Mouse (Mus musculus): Measurements from ENCODE around the gene Cct6b.

Cct6b gene

DNA sequence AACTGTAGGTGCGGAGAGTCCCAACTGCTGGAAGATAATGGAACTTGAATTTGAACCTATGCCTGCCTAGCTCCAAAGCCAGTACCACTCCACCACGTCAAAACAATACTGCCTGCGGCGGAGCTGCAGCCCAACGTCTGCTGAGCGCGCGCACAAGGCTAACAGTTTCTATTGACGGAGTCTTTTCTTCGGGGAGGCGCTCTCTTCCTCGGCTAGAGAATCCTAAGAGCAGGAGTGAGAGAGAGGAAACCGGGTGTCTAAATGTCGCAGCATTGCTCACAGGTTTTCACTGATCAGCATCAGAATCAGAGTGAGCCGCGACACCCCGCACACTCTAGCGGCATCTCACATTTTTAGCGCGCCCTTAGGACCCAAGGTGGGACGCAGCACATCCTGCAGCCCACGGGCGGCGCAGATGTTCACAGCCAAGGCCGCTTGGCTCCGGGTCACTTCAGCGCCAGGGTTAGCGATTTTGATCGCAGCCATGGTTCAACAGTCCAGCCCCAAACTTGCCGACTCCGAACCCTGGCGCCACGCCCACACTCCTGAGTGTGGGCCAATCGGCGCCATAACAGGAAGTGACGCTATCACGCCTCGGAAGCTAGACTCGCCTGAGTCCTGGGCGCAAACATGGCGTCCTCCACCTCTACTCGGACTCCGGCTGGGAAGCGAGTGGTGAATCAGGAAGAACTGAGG, at the start of gene Cct6b, which contains the start of gene Zfp830:
Cct6b (minus strand) TSS at position 580 of the 696 bp plus-strand sequence.
Zfp830 (plus strand) TSS at position 604 of the 696 bp plus-strand sequence.
- DNase-seq: peak; percentile 93 to 97

DNA sequence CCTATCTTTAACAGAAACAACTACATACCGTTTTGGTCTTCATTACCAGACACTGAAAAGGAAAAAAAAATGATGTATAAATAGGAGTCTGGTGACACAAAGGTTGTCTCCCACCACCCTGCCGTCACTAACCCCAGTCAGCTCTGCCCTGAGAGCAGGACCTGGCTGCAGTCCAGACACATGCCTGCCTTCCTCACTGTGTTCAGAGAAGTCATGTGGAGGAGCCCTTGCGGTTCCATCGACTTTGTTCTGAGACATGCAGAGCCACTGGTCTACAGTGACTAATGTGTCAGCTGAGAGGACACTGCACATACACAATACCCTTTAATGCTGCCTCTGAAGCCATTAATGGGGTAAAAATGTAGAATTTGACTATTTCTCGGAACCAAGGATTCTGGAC, 44.4 kb upstream of the Cct6b start:
- DNase-seq: no peak

DNA sequence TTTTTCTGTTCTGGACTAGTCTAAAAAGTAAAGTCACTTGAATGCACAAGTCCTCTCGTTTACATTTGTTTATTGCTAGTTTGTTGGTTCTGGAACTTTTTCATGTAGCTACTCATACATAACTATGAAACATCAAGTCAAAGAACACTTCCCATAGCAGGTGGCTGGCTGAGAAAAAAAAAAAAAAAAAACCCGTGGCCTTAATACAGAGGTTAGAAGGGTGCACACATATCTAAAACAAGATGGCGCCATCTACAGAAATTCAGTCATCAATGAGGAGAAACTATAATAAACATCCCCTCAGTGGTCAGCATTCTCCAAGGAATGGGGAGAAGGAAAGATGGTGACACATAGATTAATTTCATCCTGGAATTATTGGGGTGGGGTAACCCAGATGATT, 43.2 kb upstream of the Cct6b start:
- DNase-seq: no peak

DNA sequence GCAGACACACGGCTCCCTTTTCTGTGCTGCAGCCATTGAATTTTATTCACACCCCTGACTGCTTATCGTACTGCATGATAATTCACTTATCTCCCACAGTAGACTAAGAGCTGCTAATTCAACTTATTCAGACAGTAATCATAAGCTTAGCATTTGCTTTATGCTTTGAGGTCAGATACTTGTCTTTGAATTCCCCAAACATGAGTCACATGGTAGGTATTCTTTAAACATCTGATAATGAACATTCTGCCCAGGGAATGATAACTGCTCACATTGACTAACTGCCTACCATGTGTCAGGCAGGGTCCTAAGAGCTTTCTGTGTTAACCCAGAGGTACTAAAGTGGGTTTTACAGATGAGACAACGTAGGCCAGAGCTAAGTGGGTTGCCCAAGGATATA, 42.5 kb upstream of the Cct6b start:
- no peak for DNase-seq

DNA sequence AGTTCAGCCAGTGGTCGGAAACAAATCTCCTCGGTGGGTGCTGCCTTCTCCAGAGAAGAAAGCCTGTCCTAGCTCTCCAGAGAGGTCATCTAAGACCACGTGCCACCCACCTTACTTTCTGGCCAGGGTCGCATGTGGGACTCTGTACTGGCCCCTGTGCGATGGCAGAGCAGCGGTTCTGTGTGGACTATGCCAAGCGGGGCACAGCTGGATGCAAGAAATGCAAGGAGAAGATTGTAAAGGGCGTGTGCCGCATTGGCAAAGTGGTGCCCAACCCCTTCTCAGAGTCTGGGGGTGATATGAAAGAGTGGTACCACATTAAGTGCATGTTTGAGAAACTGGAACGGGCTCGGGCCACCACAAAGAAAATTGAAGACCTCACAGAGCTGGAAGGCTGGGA, 19.3 kb upstream of the Cct6b start:
- DNase-seq: no peak

DNA sequence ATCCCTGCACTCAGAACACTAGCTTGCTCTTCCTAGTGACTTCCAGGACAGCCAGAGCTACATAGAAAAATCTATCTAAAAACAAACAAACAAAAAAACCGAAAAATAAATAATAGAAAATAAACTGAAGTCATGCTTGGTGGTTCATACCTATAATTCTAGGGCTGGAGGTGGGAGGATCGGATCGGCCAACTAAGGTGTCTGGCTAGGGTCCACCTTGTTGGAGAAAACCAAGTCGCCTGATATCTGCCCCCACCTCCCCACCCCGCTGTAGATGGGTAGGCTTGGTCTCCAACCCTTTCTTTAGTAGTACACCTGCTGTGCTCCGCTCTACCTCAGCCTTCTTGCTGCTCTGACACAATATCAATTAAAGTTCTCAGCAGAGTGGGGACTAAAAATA, 18.1 kb upstream of the Cct6b start:
- no peak for DNase-seq

DNA sequence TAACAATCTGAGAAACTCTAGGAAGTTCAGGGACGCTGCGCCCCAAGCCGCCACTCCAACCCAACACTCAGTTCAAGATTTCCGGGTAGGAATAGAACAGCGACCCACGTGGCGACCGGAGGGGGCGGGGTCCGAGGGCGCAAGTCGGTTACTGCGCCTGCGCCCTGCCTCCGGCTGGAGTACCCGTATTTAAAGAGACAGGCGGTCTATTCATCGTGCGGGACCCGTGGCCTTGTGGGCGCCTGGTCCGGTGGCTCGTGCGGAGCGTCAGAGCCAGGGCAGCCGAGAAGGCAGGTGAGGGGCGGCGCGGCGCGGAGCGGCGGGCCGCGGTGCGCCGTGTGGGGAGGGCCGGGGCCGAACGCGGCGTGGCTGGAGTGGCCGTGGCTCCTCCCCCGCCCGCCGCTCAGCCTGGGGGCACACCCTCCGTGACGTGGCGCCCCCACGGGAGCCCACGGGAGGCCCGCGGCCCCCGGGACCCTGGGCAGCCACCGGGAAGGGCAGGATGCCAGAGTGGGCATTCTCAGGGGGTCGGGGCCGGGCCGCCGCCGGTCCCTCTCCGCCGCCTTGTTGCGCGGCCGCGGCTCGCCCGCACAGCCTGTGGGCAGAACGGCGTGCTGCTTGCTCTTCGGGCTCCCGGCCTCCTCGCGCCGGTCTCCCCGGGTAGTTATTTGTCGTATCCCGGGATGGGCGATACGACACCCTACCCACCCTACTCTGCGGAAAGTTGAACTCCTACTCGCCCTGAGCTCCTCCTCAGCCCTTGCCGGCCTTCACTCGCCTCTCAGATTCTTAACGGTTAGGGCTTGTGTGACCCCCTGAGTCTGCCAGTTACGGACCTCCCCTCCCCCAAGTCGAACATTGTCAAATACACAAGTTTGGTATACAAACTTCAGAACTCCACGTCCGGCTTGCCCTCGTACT, 17.1 kb upstream of the Cct6b start, which contains the start of gene Lig3:
Lig3 (plus strand) TSS at position 126 of the 921 bp plus-strand sequence.
- peak; percentile 92 to 97 for DNase-seq

DNA sequence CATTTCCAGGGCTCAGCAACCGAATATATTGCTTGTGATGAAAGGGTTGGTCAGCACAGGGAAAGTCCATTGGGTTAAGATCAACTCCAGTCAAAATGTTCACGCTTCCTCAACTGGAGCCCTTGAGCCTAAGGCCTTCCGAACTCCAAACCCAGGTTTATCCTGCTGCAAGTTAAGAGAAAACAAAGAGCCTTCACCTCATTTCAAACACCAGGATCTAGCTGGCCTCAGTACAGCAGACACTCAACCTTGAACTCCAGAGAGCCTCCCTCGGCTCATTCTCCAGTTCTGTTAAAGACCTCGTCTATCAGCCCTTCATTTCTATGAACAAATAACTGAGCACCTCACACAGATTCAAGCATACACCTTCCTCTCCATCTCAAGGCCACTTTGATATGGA, 16.0 kb upstream of the Cct6b start:
- no peak for DNase-seq

DNA sequence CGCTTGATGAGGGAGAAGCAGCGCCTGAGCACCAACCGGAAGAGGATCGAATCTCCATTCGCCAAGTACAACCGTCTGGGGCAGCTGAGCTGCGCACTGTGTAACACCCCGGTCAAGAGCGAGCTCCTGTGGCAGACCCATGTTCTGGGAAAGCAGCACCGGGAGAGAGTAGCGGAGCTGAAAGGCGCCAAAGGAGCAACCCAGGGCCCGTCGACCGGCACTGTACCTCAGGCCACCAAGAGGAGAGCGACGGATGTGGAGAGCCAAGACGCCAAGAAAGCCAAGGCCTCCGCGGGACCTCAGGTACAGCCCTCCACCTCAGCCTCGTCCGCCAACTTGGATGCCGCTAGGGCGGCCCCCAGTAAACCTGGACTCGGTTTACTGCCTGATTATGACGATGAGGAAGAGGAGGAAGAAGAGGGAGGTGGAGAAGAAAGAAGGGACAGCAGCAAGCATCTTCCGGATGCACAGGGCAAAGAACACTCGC, 360 bp upstream of the Cct6b start:
- no peak for DNase-seq

DNA sequence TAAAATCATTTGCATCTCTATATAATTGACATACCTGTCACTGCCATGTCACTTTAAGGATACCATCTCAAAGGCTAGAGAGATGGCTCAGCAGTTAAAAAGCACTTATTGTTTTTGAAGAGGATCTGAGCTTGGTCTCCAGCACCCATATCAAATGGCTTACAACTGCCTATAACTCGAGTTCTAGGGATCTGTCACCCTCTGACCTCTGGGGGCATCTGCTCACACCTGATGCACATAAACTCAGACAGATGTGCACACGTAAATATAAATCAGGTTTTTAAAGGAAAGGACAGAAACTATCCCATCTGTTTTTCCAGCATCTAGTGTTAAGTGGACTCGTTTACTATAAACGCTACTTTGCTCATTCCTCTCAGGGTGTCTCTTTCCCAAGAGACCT, 860 bp downstream of the Cct6b start:
- DNase-seq: no peak

DNA sequence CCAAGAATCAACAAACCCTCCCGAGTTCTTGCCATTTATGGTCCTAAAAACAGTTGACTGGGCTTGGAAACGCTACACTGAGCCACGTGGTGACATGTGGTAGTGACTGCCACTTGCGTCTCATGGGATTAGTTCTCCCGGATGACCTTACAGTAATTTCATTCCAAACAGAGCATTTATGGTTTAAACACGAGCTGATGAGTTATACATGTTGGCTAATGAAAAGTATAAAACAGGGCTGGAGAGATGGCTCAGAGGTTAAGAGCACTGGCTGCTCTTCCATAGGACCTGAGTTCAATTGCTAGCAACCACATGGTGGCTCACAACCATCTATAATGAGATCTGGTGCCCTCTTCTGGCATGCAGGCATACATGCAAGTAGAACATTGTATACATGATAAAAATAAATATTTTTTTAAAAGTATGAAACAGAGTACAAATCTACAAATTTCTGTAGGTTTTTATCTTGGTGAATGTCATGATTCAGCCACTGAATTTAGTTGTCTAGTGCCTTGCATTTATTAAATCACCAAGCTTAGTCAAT, 1.8 kb downstream of the Cct6b start:
- no peak for DNase-seq

DNA sequence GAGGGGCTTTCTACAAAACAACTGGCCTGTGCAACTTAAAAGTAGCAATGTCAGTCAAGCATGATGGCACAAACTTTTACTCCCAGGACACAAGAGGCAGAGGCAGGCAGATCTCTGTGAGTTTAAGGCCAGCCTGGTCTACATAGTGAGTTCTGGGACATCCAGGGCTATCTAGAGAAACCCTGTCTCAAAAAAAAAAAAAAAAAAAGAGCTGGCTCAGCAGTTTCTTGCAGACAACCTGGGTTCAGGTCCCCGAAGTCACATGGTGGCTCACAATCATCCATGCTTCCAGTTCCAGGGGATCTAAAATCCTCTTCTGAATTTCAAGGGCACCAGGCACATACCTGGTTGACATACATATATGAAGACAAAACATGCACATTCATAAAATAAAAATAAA, 8.2 kb downstream of the Cct6b start:
- DNase-seq: no peak

DNA sequence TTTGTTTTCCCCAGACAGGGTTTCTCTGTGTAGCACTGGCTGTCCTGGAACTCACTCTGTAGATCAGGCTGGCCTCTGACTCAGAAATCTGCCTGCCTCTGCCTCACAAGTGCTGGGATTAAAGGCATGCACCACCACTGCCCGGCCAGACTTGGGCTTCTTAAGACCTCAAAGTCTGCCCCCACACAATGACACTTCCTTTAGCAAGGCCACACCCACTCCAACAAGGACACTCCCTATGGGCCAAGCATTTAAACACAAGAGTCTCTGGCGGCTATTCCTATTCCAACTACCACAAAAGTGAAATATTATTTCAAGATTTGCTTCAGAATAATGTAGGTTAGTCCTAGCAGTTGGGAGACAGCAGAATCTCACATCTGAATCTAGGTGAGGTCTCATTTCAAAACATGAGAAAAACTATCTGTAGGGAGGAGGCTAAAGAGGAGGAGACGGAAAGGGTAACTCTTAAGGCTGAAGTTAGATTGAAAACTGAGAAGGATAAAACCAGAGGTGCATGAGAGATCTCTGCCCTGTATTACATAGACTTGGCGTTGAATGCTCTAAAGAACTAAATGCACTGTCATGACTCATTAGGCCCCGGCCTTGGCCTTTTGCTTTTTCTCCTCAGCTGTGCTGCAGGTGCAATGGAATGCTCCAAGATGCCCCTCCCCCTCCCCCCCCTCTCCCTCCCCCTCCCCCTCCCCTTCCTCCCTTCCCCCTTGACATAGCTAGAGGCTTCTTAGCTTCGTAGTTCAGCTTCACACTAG, 11.6 kb downstream of the Cct6b start:
- no peak for DNase-seq

DNA sequence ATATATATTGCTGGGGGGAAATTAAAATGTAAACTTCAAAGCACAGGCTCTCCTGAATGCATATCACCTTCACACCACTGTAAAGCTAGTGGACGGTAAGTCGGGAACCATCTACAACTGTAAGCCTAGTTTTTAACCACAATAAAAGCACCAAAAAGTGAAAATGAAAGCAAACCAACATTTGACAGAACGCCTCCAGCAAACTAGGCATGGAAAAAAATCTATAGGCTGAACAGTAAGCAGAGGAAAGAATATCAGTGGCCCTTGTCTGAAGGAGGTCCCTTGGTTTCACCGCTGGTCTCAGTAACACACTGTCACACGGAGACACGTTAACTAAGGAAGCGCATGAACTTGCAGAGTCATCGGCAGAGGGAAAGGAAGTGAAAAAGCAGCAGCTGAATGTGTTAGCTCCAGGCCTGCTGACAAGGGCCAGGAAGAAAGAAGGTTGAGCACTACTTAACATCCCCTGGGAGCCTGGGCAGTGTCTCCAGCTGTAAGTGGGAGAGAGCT, 17.2 kb downstream of the Cct6b start:
- no peak for DNase-seq

DNA sequence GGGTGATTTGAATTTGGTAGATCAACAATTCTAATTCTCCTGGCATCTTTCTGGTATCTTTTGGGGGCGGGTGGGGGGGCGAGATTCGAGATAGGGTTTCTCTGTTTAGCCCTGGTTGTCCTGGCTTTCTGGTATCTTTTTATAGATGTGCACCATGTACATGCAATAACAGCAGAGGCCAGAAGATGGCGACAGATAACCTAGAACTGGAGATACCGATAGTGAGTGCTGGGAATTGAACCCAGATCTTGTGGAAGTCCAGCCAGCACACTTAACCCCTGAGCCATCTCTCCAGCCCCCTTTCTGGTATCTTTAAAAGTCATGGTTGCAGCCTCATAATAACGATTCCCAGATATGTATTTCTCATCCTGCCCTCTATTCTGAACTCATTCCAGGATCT, 18.0 kb downstream of the Cct6b start:
- no peak for DNase-seq

DNA sequence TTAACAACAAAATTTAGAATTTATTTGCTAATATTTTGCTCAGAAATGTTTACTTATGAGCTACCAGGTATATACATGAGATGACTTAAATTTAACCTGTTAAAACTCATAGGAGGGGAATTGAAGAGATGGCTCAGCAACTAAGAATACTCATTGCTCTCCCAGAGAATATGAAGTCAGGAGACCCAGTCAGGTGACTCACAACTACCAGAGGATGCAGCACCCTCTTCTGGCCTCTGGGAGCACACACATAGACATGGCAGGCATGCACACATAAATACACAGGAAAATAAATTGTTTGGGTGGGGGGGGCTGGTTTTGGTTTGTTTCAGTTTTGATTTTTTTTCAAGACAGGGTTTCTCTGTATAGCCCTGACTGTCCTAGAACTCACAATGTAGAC, 25.1 kb downstream of the Cct6b start:
- DNase-seq: no peak

DNA sequence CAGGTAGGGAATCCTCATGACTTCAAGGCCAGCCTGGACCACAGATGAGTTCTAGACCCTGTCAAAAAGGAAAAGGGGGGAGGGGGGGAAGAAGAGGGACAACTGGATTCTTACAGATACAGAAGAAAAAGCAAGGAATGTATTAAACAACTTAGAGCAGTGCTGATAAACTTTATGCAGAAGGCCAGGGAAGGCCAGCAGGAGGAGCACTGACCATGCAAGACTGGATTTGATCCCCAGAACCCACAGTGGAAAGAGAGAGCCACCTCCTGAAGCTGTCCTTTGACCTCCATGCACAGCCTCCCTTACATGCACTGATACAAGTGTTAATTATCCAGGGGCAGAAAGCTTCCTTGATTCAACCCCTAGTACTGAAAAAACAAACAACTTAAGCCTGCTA, 29.9 kb downstream of the Cct6b start:
- DNase-seq: no peak

DNA sequence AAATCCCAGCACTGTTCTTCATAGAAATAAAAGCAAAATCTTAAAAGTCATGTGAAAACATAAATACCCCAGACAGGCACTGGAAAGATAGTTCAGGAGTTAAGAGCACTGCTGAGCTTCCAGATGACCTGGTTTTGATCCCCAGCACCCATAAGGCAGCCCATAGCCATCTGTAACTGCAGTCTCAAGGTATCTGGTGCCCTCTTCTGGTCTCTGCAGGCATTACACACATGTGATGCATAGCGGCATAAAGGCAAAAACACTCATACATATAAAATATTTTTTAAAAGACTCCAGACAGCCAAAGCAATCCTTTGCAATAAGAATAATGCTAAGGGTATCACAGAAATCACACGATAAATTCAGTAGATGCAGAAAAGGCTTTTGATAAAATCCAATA, 37.3 kb downstream of the Cct6b start:
- DNase-seq: no peak

DNA sequence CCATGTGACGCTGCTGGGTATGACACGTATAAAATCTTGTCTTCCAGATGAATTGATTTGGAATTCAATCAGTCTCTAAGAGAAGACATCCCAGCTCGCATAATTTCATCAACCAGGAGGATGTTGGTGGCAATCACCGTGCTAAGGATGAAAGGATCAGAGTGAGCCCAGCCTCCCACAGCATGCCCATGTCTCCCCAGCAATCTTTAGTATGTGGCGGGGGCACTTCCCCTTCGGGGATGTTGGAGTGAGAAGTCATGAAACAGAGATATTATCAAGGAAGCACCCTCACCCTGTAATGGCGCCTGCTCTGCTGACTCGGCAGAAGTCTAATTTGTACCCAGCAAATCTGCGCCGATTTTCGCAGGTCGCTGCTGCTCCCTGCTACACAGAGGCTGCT, 44.8 kb downstream of the Cct6b start:
- DNase-seq: no peak

DNA sequence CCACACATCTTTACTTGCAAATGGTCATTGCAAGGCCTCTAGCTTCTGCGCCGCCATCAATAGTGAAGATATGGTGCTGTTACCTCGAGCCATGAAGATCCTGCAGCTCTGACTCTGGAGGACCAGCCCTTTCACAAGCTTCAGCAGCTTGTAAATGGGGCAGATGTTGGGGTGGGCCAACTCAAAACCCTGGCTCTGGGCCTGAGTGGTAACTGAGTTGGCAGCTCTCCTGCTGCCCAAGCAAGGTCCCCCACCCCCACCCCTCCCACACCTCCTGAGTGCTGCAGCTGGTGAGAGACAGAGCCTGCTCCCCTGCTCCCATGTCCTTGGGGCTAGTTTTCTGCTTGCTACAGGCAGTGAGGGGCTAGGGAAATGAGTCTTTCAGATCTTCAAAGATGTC, 51.4 kb downstream of the Cct6b start:
- no peak for DNase-seq

DNA sequence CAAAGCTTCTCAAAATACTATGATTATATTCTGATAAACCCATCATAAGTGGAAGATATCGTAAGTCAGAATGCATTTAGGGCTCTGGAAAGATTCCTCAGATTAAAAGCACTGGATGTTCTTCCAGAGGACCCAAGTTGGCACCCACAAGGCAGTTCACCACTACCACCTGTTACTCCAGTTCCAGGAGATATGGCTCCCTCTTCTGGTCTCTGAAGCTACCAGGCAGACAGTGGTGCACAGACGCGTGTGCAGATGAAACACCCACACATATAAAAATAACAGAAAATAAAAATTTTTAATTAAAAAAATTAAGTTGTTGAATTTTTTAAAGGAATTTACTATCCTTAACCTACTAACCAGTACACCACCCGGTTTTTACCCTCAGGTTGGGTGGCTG, 55.2 kb downstream of the Cct6b start:
- no peak for DNase-seq

DNA sequence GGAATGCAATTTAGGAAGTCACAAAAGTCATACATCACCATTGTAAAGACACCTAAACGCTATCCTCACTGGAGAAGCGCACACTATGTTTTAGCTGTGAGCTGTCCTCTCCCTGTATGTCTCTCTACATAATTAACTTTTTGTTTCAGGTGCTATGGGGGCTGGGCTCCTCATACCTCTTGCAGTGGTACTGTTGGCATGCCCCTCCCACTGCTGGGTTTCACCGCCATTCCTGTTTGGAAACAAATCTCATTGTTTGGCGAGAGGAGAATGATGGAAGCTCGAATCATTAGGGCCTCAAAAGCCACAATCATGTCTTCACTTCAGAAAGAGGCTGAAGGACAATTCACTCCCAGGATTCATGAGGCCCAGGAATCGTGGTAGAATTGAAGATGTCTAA, 59.0 kb downstream of the Cct6b start:
- no peak for DNase-seq
